Mouse (Mus musculus) frontal cortex, postnatal 10 days (tissue): ENCODE results near the gene Pip5k1a.
A peak's percentile ranks its signal among the peaks of the same experiment; 100 is the strongest.
"Not testable (repeated sequence)": the region's sequence is repeated elsewhere in the genome, so short reads cannot be mapped to it uniquely, and the experiment has no call there.

Experiments used
- DNase-seq, 2 experiments: peaks; one replicate each; pipeline ENCODE4 v3.0.0; 2022; ENCODE audit warnings: low spot score in 2 of 2, mixed read lengths in 1 of 2

Gene Pip5k1a

GRCm38 (mm10) chr3:95112760-95113159 lies 6.0 kb upstream of the Pip5k1a start:
- DNase-seq: no peak

- peak; percentile 78 to 89 for DNase-seq
Measured at GRCm38 (mm10) chr3:95110911-95111726, 4.4 kb upstream of the Pip5k1a start, which contains the start of gene Vps72. Vps72 (plus strand) TSS chr3:95111022.

- no peak for DNase-seq
Measured at GRCm38 (mm10) chr3:95107898-95108297, 1.2 kb upstream of the Pip5k1a start.

GRCm38 (mm10) chr3:95107308-95107707 lies 578 bp upstream of the Pip5k1a start:
- DNase-seq: not testable (repeated sequence)

- DNase-seq: no peak
Measured at GRCm38 (mm10) chr3:95105586-95106337, 968 bp downstream of the Pip5k1a start.

GRCm38 (mm10) chr3:95105121-95105520 lies 1.6 kb downstream of the Pip5k1a start:
- no peak for DNase-seq

- no peak for DNase-seq
Measured at GRCm38 (mm10) chr3:95100854-95101253, 5.9 kb downstream of the Pip5k1a start.

GRCm38 (mm10) chr3:95088071-95088470 lies 18.7 kb downstream of the Pip5k1a start:
- no peak for DNase-seq

- no peak for DNase-seq
Measured at GRCm38 (mm10) chr3:95071606-95072005, 35.1 kb downstream of the Pip5k1a start.

- DNase-seq: no peak
Measured at GRCm38 (mm10) chr3:95066570-95066969, 40.2 kb downstream of the Pip5k1a start.

- DNase-seq: no peak
Measured at GRCm38 (mm10) chr3:95066095-95066494, 40.6 kb downstream of the Pip5k1a start.

- DNase-seq: no peak
Measured at GRCm38 (mm10) chr3:95065553-95065952, 41.2 kb downstream of the Pip5k1a start.

- DNase-seq: no peak
Measured at GRCm38 (mm10) chr3:95063741-95064140, 43.0 kb downstream of the Pip5k1a start.

GRCm38 (mm10) chr3:95058078-95058477 lies 48.7 kb downstream of the Pip5k1a start:
- no peak for DNase-seq

GRCm38 (mm10) chr3:95056275-95056674 lies 50.5 kb downstream of the Pip5k1a start:
- DNase-seq: no peak

- no peak for DNase-seq
Measured at GRCm38 (mm10) chr3:95054481-95055260, 52.1 kb downstream of the Pip5k1a start.

GRCm38 (mm10) chr3:95053701-95054100 lies 53.0 kb downstream of the Pip5k1a start:
- no peak for DNase-seq

- DNase-seq: no peak
Measured at GRCm38 (mm10) chr3:95052959-95053358, 53.8 kb downstream of the Pip5k1a start.

- DNase-seq: no peak
Measured at GRCm38 (mm10) chr3:95047914-95048313, 58.8 kb downstream of the Pip5k1a start.

- DNase-seq: no peak
Measured at GRCm38 (mm10) chr3:95046462-95047057, 60.2 kb downstream of the Pip5k1a start.

GRCm38 (mm10) chr3:95043251-95043650 lies 63.5 kb downstream of the Pip5k1a start:
- DNase-seq: no peak

- DNase-seq: no peak
Measured at GRCm38 (mm10) chr3:95042838-95043229, 63.9 kb downstream of the Pip5k1a start.
